Mouse (Mus musculus) cerebellum, adult 2 months (tissue): ENCODE measurements at regions not wholly inside any gene's neighbourhood (a gene's known extent, or its start where the extent isn't known, plus 50 kb on each side); places are given as distances from the start of the nearest gene placed in this dataset.

Experiments
- CTCF ChIP-seq: fragments of 200-500 bp; IDR thresholded peaks from 2 replicates; pipeline ENCODE4 v1.5.1; 2011; ENCODE audit warnings: low read depth, mild to moderate bottlenecking, control low read depth, low read length, moderate library complexity, borderline replicate concordance; ENCODE audit not compliant: insufficient read depth
- POLR2A ChIP-seq: fragments of 200-500 bp; IDR thresholded peaks from 2 replicates; pipeline ENCODE4 v1.6.1; 2011; ENCODE audit warnings: low read length, control low read depth, borderline replicate concordance; ENCODE audit not compliant: insufficient read depth

DNA sequence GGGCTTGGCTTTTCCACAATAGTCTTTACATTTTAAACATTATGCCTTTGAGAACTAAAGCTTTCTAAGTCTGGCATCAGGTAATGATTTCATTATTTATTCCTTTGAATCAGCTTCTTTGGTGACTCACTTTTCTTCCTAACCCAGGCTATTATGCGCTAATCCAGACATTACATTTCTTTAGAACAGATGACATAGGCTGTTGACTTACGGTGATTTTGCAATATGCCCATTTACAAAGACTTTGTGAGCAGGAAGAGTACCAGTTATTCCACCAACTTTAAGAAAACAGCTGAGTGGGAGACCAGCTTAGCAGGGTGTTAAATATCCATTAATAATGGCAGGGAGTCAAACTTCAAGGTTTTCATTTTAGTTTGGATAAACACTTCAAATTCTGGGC, 459.6 kb downstream of the Gm10295 start:
- TF ChIP-seq POLR2A (no peak), CTCF (no peak)
